Comparison of ENCODE assay signal across 25 mouse cellular contexts in the genomic region with DNA sequence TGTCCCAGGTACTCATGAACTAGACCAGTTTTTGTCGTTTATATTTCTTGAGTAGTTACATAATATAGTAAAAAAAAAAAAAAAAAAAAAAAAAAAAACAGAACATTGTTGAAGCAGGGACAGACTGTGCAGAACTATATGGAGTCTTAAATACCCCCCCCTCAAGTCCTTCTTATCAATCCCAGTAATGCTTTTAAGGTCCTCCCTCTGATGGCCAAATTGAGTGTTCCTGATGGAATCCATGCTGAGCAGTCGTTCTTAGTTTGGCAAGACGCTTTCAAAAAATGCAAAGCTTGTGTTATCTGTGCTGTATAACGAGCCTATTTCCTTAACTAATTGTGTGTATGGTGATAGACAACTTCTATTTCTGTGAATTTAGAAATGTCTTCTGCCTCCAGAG. TPM values are rescaled to one million over a fixed set of nuclear protein-coding genes. Genes with fewer than 3 reads are reported as not detected.
"Had no signal": no experiment of that assay in that cellular context is flagged by ENCODE, and none has a peak within 500 bp of the region (broad histone marks: within the 10 kb centered on the region; RNA-seq: fewer than 3 reads in every experiment).

No protein-coding gene starts in this region.

- H3K27ac ChIP-seq: liver, embryonic 12.5 days; liver, embryonic 14.5 days; midbrain, embryonic 10.5 days; midbrain, embryonic 12.5 days; neural tube, embryonic 13.5 days; neural tube, embryonic 15.5 days had no signal

- H3K4me1 ChIP-seq: liver, embryonic 12.5 days; midbrain, embryonic 10.5 days; midbrain, embryonic 12.5 days; neural tube, embryonic 13.5 days; neural tube, embryonic 15.5 days had no signal

- H3K4me3 ChIP-seq: liver, embryonic 12.5 days; midbrain, embryonic 10.5 days; midbrain, embryonic 12.5 days; myocyte; neural tube, embryonic 13.5 days; neural tube, embryonic 15.5 days had no signal

- H3K36me3 ChIP-seq: liver, embryonic 12.5 days; midbrain, embryonic 10.5 days; midbrain, embryonic 12.5 days; neural tube, embryonic 13.5 days; neural tube, embryonic 15.5 days had no signal

- H3K27me3 ChIP-seq: liver, embryonic 12.5 days; midbrain, embryonic 12.5 days; neural tube, embryonic 13.5 days; neural tube, embryonic 15.5 days had no signal

- H3K9ac ChIP-seq: liver, embryonic 12.5 days; liver, embryonic 14.5 days; midbrain, embryonic 12.5 days; neural tube, embryonic 13.5 days; neural tube, embryonic 15.5 days had no signal

- ATAC-seq: liver, embryonic 12.5 days; midbrain, embryonic 16.5 days had no signal

- DNase-seq: lung, adult 2 months; midbrain, embryonic 14.5 days; retina, postnatal 1 day; right cerebral cortex, adult 18-20 months; right cerebral cortex, postnatal 25 days; right cerebral cortex, postnatal 4 days; spleen, adult 18-20 months; thymus, adult 18-20 months; thymus, postnatal 14 days; thymus, postnatal 36 days had no signal

- H3K9me3 ChIP-seq: liver, embryonic 12.5 days; midbrain, embryonic 10.5 days; midbrain, embryonic 12.5 days; neural tube, embryonic 13.5 days; neural tube, embryonic 15.5 days had no signal

- H3K4me2 ChIP-seq: liver, embryonic 12.5 days; midbrain, embryonic 12.5 days; neural tube, embryonic 13.5 days; neural tube, embryonic 15.5 days had no signal

RNA-seq across cellular contexts. Expression of a gene that starts 40.2 kb away (rescaled TPM):
- polyA plus RNA-seq: liver, adult 2 months; liver, embryonic 12.5 days; liver, embryonic 14.5 days; liver, embryonic 16.5 days; lung, adult 2 months; midbrain, embryonic 10.5 days; midbrain, embryonic 12.5 days; midbrain, embryonic 14.5 days; myocyte; neural tube, embryonic 11.5 days; neural tube, embryonic 13.5 days; small intestine, adult 2 months; stomach, embryonic 14.5 days; stomach, embryonic 16.5 days; thymus, postnatal 0 days had no signal
